Mouse (Mus musculus): ENCODE data around the gene Gm10638.

Gm10638 gene

DNA sequence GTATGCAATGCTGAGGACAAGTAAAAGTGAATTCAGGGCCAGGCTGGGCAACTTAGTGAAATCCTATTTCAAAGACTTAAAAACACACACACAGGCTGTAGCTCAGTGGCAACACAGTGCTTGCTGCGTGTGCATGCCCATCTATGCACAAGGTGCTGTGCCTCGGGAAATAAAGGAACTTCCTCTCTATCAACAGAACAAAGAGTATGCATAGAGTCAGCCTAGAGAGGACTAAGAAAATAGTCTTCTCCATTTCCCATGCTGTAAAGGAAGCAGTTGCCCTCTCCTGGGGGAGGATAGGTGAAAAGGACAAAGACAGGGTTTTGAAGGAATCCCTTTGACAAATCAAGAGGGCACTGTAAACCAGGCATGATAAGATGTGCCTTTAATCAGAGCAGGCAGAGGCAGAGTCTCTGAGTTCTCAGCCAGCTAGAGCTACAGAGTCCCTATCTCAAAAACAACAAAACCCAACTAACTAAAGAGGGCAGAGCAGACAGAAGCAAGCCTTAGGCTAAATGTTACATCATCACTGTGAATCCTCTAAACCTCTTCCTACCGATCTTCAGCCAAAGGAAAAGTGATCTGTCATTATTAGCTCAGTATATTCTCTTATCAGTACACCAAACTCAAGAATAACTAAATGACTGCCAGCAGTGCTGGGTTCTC is 9.9 kb upstream of the Gm10638 start:
- no peak for DNase-seq (ENCODE audit: low read depth in 1 of 2, low spot score in 2 of 2)

- DNase-seq (ENCODE audit: low read depth in 1 of 2, low spot score in 2 of 2) = no peak
These were observed 4.6 kb upstream of the Gm10638 start for GRCm38 (mm10) chr8:86740899-86741298.

- DNase-seq (ENCODE audit: low read depth in 1 of 2, low spot score in 2 of 2) = no peak
These were observed 3.9 kb upstream of the Gm10638 start for GRCm38 (mm10) chr8:86741627-86742026.

DNA sequence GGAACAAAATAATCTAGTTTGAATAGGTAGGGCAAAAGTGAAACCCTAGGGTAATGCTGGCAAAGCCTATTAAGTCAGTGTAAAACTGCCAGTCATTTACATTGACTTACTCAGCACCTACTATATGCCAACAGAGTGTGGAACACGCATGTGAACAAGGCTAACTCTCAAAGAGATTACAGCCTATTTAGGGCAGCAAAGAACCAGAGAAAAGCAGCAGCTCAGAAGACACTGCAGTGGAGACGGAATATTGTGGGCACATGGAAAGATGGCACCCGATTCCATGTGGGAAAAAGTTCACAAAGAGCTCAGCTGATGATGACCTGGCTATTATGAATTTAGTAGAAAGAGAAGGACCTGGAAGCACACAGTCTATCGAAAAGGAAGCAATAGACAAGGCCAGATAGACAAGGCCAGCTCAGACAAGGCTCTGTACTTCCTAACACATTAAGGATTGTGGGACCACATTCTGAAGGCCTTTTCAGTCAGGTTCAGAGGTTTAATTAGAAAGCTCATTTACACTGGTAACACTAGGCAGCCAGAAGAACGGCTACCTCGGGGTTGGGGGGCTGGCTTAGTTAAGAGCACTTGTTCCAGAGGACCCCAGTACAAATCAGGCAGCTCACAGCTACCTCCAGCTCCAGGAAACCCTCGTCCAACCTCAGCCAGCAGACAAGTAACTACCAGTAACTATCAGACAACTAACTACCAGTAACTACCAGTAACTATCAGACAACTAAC is 2.7 kb upstream of the Gm10638 start:
- DNase-seq (ENCODE audit: low read depth in 1 of 2, low spot score in 2 of 2) = no peak

DNA sequence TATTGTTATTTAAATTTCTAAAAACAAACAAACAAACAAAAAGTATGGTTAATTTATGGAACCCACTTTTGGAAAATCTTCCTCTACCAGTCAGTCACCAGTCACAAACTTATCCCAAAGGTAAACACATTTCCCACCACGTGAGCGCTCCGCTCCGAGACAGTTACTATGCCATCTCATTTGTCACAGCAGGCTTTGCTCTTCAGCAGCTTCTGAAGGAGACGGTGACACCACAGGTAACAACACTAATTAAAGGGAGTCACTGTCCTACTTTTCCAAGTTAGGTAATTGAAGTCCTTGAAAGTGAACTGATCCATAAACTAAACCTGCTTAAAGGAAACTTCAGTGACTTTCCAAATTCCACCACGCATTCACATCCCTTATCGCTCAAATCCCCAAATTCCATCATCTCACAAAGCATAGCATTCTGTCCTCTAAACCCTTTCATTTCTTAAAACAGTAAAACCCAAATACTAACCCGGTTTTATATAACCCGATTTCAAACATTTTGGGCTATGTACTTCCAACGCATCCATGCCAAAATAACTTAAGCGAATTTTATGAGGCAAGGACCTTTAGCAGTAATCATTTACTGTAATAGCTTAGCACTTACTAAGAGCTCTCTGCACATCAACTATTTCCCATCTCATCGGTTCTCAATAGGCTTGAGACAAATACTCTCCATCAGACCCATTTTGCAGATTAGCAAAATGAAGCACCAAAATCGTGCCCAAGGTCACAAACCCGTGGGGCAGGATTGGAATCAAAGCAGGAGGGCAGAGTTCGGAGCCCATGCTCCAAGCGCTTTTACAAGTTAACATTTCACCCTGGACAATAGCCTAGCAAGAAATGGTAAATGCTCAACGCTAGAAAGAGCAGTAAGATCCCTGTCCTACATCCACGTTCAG is 932 bp upstream of the Gm10638 start:
- DNase-seq (ENCODE audit: low read depth in 1 of 2, low spot score in 2 of 2) = no peak

DNA sequence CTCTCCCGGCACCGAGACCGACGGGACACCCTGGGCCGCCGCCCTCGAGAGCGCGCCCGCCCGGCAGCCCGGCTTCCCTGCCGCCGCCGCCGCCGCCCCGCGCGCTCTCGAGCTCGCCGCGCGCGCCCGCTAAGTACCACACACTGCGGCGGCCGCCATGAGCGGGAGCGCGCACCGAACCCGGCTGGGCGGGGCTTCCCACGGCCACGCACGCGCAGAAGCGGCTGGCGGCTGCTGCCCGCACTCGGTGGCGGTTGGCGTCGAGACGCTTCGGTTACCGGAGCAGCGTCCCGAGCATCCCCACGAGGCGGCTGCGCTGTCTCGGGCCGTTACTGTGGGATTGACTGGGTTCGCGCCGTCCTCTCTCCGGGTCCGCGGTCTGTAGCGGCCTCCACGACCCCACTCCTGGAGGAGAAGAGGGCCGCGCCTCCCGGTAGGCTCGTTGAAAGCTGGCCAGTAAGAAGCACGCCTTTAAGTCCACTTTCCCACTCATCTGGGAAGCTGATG is 489 bp downstream of the Gm10638 start:
- DNase-seq (ENCODE audit: low read depth in 1 of 2, low spot score in 2 of 2) = peak; percentile 73 to 91

DNA sequence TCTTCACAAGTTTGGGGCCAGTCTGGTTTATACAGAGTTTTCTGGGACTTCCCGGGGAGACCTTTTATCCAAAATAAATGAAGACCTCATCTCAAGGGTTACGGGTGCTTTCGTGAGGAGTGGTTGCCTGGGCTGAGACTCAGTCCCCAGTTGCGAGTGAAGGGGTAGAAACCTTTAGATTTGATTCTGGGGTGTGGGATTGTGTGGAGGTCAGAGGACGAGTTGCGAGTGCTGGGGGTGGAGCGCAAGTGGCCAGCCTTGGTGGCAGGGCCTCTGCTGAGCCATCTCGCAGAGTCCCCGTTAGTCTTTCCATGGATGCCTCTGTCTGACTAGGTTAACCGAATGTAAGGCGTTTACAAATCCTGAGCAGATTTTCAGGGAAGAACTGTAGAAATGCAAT is 1.0 kb downstream of the Gm10638 start:
- peak in 1 of 2 experiments; percentile 2 for DNase-seq (ENCODE audit: low read depth in 1 of 2, low spot score in 2 of 2)

DNA sequence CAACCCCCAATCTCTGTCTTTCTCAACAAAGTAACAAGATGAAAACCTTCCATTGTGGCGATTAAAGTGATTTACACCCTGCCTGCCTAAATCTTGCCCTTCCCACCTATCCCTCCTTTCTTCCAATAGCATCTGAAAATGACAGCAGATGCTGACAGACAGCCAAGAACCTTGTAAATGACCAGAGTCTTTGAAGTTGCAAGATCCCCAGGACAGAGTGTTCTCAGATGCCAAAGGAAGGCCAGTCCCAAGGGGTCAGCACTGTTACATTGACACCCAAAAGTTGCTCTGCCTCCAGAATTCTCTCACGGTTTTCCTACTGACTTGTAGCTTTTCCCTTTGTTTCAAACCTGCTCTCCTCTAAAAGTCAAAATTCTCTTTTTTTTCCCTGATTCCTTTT is 4.3 kb downstream of the Gm10638 start:
- no peak for DNase-seq (ENCODE audit: low read depth in 1 of 2, low spot score in 2 of 2)

- DNase-seq (ENCODE audit: low read depth in 1 of 2, low spot score in 2 of 2) = peak in 1 of 2 experiments; percentile 37
These were observed 11.6 kb downstream of the Gm10638 start for GRCm38 (mm10) chr8:86756948-86757733.

DNA sequence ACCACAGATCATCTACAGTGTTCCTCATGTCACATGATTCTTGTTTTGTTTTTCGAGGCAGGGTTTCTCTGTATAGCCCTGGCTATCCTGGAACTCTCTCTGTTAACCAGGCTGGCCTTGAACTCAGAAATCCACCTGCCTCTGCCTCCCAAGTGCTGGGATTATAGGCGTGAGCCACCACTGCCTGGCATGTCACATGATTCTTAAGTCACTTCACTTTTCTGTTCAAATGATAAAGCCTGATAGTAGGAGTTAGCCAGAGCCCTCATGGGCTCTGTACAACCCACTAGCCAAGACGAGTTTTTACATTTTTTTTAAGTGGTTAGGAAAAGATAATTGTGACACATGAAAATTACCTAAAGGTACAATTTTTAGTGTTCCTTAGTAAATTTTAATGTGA is 13.2 kb downstream of the Gm10638 start:
- DNase-seq (ENCODE audit: low read depth in 1 of 2, low spot score in 2 of 2) = no peak

DNA sequence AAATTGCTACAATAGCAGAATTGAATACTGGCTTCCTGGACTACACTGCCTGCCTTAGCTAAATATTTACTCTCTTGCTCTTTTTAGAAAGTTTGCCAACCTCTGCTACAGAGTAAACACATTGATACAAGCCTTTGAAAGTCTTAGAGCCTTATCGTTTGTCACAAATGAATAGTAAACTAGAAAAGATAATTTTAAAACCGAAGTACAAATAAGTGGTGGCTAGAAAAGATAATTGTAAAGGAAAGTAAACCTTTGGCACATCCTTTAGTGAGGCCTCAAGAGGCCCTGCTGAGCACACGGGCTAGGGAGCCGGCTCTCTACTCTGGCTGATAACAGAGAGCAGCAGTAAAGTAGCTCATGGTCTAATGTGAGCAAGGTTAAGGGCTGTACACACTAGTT is 13.6 kb downstream of the Gm10638 start:
- DNase-seq (ENCODE audit: low read depth in 1 of 2, low spot score in 2 of 2) = no peak

DNA sequence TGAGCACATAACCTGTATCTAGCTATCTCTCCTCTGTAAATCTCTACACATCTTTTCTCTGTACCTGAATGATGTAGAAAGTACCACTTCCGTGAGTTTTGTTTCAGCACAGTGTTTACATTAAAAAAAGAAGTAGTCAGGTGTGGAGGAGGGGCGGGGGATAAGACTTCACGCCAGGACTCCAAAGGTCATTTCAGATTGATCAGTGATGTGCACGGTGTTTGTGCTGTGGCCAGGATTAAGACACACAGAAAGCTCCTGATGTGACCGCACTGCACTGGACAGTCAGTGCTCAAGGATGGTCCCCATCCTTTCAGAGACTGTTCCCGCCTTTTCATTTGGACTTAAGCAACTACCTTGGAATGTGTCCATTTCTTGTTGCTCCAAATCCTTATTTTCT is 15.2 kb downstream of the Gm10638 start:
- no peak for DNase-seq (ENCODE audit: low read depth in 1 of 2, low spot score in 2 of 2)

DNA sequence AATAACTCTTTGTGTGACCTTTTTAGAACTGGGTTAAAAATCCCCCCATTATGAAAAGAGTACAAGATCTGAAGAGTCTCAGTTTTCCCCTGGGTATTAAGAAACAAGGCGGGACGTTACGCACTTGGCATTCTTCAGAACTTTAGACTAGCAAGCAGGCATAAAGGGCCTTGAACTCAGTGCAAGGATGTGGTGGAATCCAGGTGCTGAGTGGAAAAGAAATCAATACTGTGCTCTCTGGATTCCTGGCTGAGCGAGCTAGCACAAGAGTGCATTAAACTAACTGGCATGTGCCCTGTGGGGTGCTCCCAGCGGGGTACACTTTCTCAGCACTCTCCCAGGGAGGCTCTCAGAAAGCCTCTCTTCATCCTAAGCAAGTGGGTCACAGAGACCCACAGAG is 17.3 kb downstream of the Gm10638 start:
- DNase-seq (ENCODE audit: low read depth in 1 of 2, low spot score in 2 of 2) = no peak

GRCm38 (mm10) chr8:86765155-86765554 is 19.7 kb downstream of the Gm10638 start:
- no peak for DNase-seq (ENCODE audit: low read depth in 1 of 2, low spot score in 2 of 2)

DNA sequence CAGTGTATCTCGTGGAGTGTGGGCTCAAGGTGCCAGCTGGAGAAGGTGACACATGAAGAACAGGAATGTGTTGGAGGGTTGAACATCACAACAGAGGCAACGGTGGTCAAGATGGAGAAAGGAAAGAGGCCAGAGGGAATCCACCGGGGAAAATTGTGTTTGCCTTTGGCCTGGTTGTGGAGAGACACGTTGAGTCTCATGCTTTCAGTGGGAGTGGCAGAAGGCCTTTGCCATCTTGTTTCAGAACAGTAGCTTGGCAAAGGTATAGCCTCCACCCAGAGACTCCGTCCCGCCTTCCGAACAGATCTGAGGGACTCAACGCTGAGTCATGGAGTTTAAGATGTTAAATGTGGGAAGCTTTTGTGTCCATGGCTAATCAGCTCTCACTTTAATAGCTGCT is 20.2 kb downstream of the Gm10638 start:
- DNase-seq (ENCODE audit: low read depth in 1 of 2, low spot score in 2 of 2) = no peak

GRCm38 (mm10) chr8:86766548-86767211 is 21.2 kb downstream of the Gm10638 start:
- no peak for DNase-seq (ENCODE audit: low read depth in 1 of 2, low spot score in 2 of 2)

GRCm38 (mm10) chr8:86768499-86768898 is 23.0 kb downstream of the Gm10638 start:
- DNase-seq (ENCODE audit: low read depth in 1 of 2, low spot score in 2 of 2) = no peak

- no peak for DNase-seq (ENCODE audit: low read depth in 1 of 2, low spot score in 2 of 2)
These were observed 24.6 kb downstream of the Gm10638 start for GRCm38 (mm10) chr8:86769945-86770715.

GRCm38 (mm10) chr8:86779207-86779606 is 33.7 kb downstream of the Gm10638 start:
- DNase-seq (ENCODE audit: low read depth in 1 of 2, low spot score in 2 of 2) = no peak

All from monocyte, adult 2 months (primary cell).